Mouse (Mus musculus) small intestine, adult 2 months (tissue): Measurements from ENCODE around the gene Tceal3. TPM values are rescaled to one million over a fixed set of nuclear protein-coding genes. Genes with fewer than 3 reads are reported as not detected.
A peak's percentile ranks its signal among the peaks of the same experiment; 100 is the strongest.
"Not testable (repeated sequence)": the region's sequence is repeated elsewhere in the genome, so short reads cannot be mapped to it uniquely, and the experiment has no call there.

Experiments
- H3K27ac ChIP-seq: fragments of 200-500 bp; 2 replicates; pipeline ENCODE4 v1.5.1; 2012; ENCODE audit warnings: low read depth, low read length, control low read depth, inconsistent platforms; ENCODE audit not compliant: insufficient read depth
- H3K27me3 ChIP-seq: fragments of 200-500 bp; 2 replicates; pipeline ENCODE4 v1.6.1; 2012; ENCODE audit warnings: mild to moderate bottlenecking, moderate library complexity, low read length, inconsistent platforms; ENCODE audit not compliant: control insufficient read depth, insufficient read depth
- H3K36me3 ChIP-seq: fragments of 200-500 bp; 2 replicates; pipeline ENCODE4 v1.6.1; 2012; ENCODE audit warnings: mild to moderate bottlenecking, low read length, control low read depth, inconsistent platforms; ENCODE audit not compliant: control insufficient read depth, insufficient read depth
- H3K4me1 ChIP-seq: fragments of 200-500 bp; 2 replicates; pipeline ENCODE4 v1.6.1; 2012; ENCODE audit warnings: low read length, inconsistent platforms, mixed read lengths; ENCODE audit not compliant: control insufficient read depth, insufficient read depth, insufficient read length
- H3K4me3 ChIP-seq: fragments of 200-500 bp; 2 replicates; pipeline ENCODE4 v1.5.1; 2012; ENCODE audit warnings: low read depth, mild to moderate bottlenecking, control low read depth, inconsistent platforms, low read length, moderate library complexity
- CTCF ChIP-seq: fragments of 200-500 bp; IDR thresholded peaks from 2 replicates; pipeline ENCODE4 v1.5.1; 2012; ENCODE audit warnings: low read depth, mild to moderate bottlenecking, control low read depth, inconsistent platforms, low read length, moderate library complexity, mixed read lengths; ENCODE audit not compliant: insufficient replicate concordance, insufficient read length; ENCODE audit errors: extremely low read depth
- POLR2A ChIP-seq: fragments of 200-500 bp; IDR thresholded peaks from 2 replicates; pipeline ENCODE4 v1.6.1; 2012; ENCODE audit warnings: low read depth, mild to moderate bottlenecking, control low read depth, inconsistent platforms, low read length, moderate library complexity
- WGBS: fragments of 180-500 bp; shearing (Covaris S2); methylation state at CpG from one replicate; pipeline ENCODE4 v1.1.7; 2018; 5-methylcytosine and 5-hydroxymethylcytosine counted together
- polyA plus RNA-seq: library from polyadenylated mRNA; depleted of rRNA; stranded (reverse); fragments of >200 nt; gene quantifications from 2 replicates; pipeline ENCODE4 v1.2.3, GENCODE M21; 2012; rRNA removed

Gene Tceal3
- polyA plus RNA-seq, 1 experiment: 0.44 TPM

- no peaks in the 10 kb centered on the region for H3K27me3 ChIP-seq
- H3K4me1 ChIP-seq: no peaks in the 10 kb centered on the region
- no peak within 1 kb of the TSS for H3K27ac ChIP-seq
- no peaks in the 10 kb centered on the region for H3K36me3 ChIP-seq
- TF ChIP-seq POLR2A (no peak), CTCF (no peak)
- peak within 1 kb of the TSS; percentile 72 for H3K4me3 ChIP-seq
- WGBS: 14% methylated on average over 15 of the region's 15 CpGs
Measured at GRCm38 (mm10) chrX:136707446-136708167, 117.0 kb downstream of the Tceal3 start, which contains the start of gene Tceal1. Gene Tceal1 (plus strand): TSS chrX:136707982.

DNA sequence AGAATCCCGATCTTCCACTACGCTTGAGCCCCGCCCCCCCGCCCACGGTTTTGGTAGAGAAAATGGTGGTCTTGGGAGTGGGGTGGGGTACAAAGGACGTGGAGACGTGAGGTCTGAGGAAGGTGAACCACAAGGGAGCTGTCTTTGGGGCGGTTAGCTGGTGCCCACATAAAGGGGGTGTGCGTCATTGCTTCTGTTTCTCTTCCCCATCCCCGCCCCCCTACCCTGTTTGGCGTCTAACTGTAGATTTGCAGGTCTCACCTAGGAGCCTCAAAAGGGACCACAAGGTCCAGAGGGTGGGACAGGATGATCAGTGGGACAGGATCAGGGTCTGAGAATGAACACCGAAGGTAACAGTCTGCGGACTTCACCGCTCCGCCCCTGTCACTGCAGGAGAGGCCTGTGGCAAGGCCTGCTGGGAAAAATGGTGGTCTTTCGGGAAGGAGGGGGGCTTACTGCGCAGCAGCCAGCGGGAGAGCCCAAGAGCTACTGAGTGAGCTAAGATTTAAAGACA lies 117.6 kb downstream of the Tceal3 start:
- Histone ChIP-seq H3K4me3 (peak overlapping the region; percentile 72), H3K4me1 (no peaks in the 10 kb centered on the region), H3K36me3 (no peaks in the 10 kb centered on the region), H3K27ac (no peak overlapping the region), H3K27me3 (no peaks in the 10 kb centered on the region)
- TF ChIP-seq POLR2A (no peak), CTCF (no peak)
- WGBS: 21% methylated on average over 18 of the region's 18 CpGs

GRCm38 (mm10) chrX:136708782-136709181 lies 118.1 kb downstream of the Tceal3 start:
- no peak overlapping the region for H3K27ac ChIP-seq
- H3K27me3 ChIP-seq: no peaks in the 10 kb centered on the region
- no peaks in the 10 kb centered on the region for H3K36me3 ChIP-seq
- no peaks in the 10 kb centered on the region for H3K4me1 ChIP-seq
- TF ChIP-seq POLR2A: no peak
- no peak for TF ChIP-seq CTCF
- 26% methylated on average over 14 of the region's 14 CpGs for WGBS
- peak overlapping the region; percentile 72 for H3K4me3 ChIP-seq

GRCm38 (mm10) chrX:136714742-136715474 lies 124.3 kb downstream of the Tceal3 start:
- H3K36me3 ChIP-seq, H3K27ac ChIP-seq, H3K27me3 ChIP-seq, H3K4me1 ChIP-seq, H3K4me3 ChIP-seq: not testable (repeated sequence)
- 73% methylated on average over 3 of the region's 3 CpGs for WGBS

Other genes with a start within 250 kb of the Tceal3 start
- not detected in 2 replicates for gene Kir3dl1, start 72.8 kb upstream of the Tceal3 start, polyA plus RNA-seq
- not detected in 2 replicates for gene Kir3dl2, start 46.8 kb upstream of the Tceal3 start, polyA plus RNA-seq
- 0.09 and 0.14 TPM in 2 replicates for gene Tceal1, start 117.1 kb downstream of the Tceal3 start, polyA plus RNA-seq
- 6.8 and 11.4 TPM in 2 replicates for gene Morf4l2, start 152.8 kb downstream of the Tceal3 start, polyA plus RNA-seq
- gene Glra4, start 189.3 kb downstream of the Tceal3 start, polyA plus RNA-seq: not detected in 2 replicates
- gene Plp1, start 231.8 kb downstream of the Tceal3 start, polyA plus RNA-seq: 0.80 and 1.2 TPM in 2 replicates